Comparison of ENCODE assay signal across 35 mouse cellular contexts in the genomic region with DNA sequence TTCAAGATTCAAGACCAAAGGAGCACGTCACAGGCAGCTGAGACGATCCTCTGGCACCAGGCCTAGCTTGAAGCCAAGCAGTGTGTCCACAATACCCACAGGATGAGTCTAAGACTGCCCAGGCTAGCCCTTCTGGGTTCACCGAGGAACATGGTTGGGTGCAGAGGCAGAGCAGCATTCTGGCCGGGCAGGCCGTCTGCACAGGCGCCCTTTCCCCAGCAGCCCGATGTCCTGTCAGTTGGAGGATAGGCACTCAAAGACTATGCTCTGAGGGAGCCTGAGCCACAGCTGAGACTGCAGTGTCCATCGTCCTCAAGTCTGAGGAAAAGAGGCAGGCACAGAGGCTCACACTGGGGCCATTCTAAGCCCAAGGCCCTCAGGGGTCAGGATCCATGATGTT.
"Had no signal": no experiment of that assay in that cellular context is flagged by ENCODE, and none has a peak within 500 bp of the region (broad histone marks: within the 10 kb centered on the region; RNA-seq: fewer than 3 reads in every experiment).

No protein-coding gene starts in this region.

- H3K27ac ChIP-seq: heart, embryonic 10.5 days; heart, embryonic 13.5 days; heart, embryonic 15.5 days; hindbrain, embryonic 10.5 days; hindbrain, embryonic 12.5 days; hindbrain, embryonic 13.5 days; hindbrain, embryonic 14.5 days; hindbrain, embryonic 15.5 days; hindbrain, postnatal 0 days; intestine, embryonic 15.5 days; kidney, embryonic 15.5 days; kidney, postnatal 0 days; layer of hippocampus, adult 2 months had no signal

- H3K9ac ChIP-seq: heart, embryonic 12.5 days; heart, embryonic 13.5 days; heart, embryonic 15.5 days; hindbrain, embryonic 12.5 days; hindbrain, embryonic 13.5 days; hindbrain, embryonic 14.5 days; hindbrain, embryonic 15.5 days; intestine, embryonic 15.5 days; kidney, embryonic 15.5 days had no signal

- H3K27me3 ChIP-seq: heart, embryonic 12.5 days; heart, embryonic 13.5 days; heart, embryonic 15.5 days; hindbrain, embryonic 12.5 days; hindbrain, embryonic 13.5 days; hindbrain, embryonic 15.5 days; intestine, embryonic 15.5 days; kidney, embryonic 15.5 days had no signal

- ATAC-seq: hindbrain, embryonic 16.5 days; hindbrain, postnatal 0 days; inflammation-experienced regulatory T-cells, adult 6 months; intestine, embryonic 15.5 days; intestine, embryonic 16.5 days; intestine, postnatal 0 days had no signal

- H3K4me3 ChIP-seq: heart, embryonic 10.5 days; heart, embryonic 12.5 days; heart, embryonic 13.5 days; heart, embryonic 15.5 days; hindbrain, embryonic 10.5 days; hindbrain, embryonic 12.5 days; hindbrain, embryonic 13.5 days; hindbrain, embryonic 15.5 days; intestine, embryonic 15.5 days; kidney, embryonic 15.5 days; layer of hippocampus, adult 2 months had no signal

- H3K4me1 ChIP-seq: heart, embryonic 10.5 days; heart, embryonic 12.5 days; heart, embryonic 13.5 days; heart, embryonic 15.5 days; hindbrain, embryonic 12.5 days; hindbrain, embryonic 13.5 days; hindbrain, embryonic 15.5 days; intestine, embryonic 15.5 days; kidney, embryonic 15.5 days had no signal

- H3K9me3 ChIP-seq: heart, embryonic 10.5 days; heart, embryonic 12.5 days; heart, embryonic 13.5 days; heart, embryonic 15.5 days; hindbrain, embryonic 10.5 days; hindbrain, embryonic 12.5 days; hindbrain, embryonic 13.5 days; hindbrain, embryonic 15.5 days; intestine, embryonic 15.5 days; kidney, embryonic 15.5 days had no signal

- H3K4me2 ChIP-seq: heart, embryonic 11.5 days; heart, embryonic 12.5 days; heart, embryonic 13.5 days; heart, embryonic 15.5 days; hindbrain, embryonic 12.5 days; hindbrain, embryonic 13.5 days; hindbrain, embryonic 14.5 days; hindbrain, embryonic 15.5 days; intestine, embryonic 15.5 days; kidney, embryonic 15.5 days had no signal

- DNase-seq: heart, postnatal 10 days; heart, postnatal 14 days; heart, postnatal 36 days; heart, postnatal 4 days; kidney, adult 11 months; kidney, adult 18-20 months; kidney, adult 2 months; kidney, adult 8-10 months; kidney, adult 9 months; kidney, postnatal 10 days; kidney, postnatal 14 days; kidney, postnatal 25 days; kidney, postnatal 36 days; kidney, postnatal 4 days; layer of hippocampus, adult 9-11 months; layer of hippocampus, postnatal 36 days had no signal
